Mouse (Mus musculus) heart, adult 2 months (tissue): ENCODE data around the gene Nme3. TPM values are rescaled to one million over a fixed set of nuclear protein-coding genes. Genes with fewer than 3 reads are reported as not detected.

Source experiments
- DNase-seq, 2 experiments: peaks; one replicate each; pipeline ENCODE4 v3.0.0; 2021
- H3K27ac ChIP-seq: fragments of 200-600 bp; 2 replicates; pipeline ENCODE4 v1.8.1; 2022
- H3K27me3 ChIP-seq: fragments of 200-500 bp; 2 replicates; pipeline ENCODE4 v1.6.1; 2012; ENCODE audit warnings: mild to moderate bottlenecking, low read length, inconsistent platforms, mixed read lengths; ENCODE audit not compliant: control insufficient read depth, insufficient read depth
- H3K36me3 ChIP-seq: fragments of 200-500 bp; 2 replicates; pipeline ENCODE4 v1.6.1; 2012; ENCODE audit warnings: low read length, inconsistent platforms; ENCODE audit not compliant: control insufficient read depth, insufficient read depth
- H3K4me1 ChIP-seq: fragments of 200-500 bp; 2 replicates; pipeline ENCODE4 v1.6.1; 2011; ENCODE audit warnings: low read length; ENCODE audit not compliant: control insufficient read depth, insufficient read depth
- H3K4me3 ChIP-seq: fragments of 200-600 bp; 2 replicates; pipeline ENCODE4 v1.8.1; 2022
- H3K79me2 ChIP-seq: fragments of 200-500 bp; replicated peaks from 2 replicates; pipeline ENCODE4 v1.6.1; 2012; ENCODE audit warnings: mild to moderate bottlenecking, inconsistent platforms, low read length, moderate library complexity, mixed read lengths; ENCODE audit not compliant: control insufficient read depth, insufficient read depth
- H3K9ac ChIP-seq: fragments of 200-500 bp; 2 replicates; pipeline ENCODE4 v1.6.1; 2012; ENCODE audit warnings: low read depth, mild to moderate bottlenecking, control low read depth, inconsistent platforms, low read length, mixed read lengths
- CTCF ChIP-seq: fragments of 200-600 bp; IDR thresholded peaks from 2 replicates; pipeline ENCODE4 v1.8.1; 2022; ENCODE audit warnings: antibody characterized with exemption, mild to moderate bottlenecking, moderate library complexity
- EP300 ChIP-seq: fragments of 200-500 bp; IDR thresholded peaks from 2 replicates; pipeline ENCODE4 v1.6.1; 2011; ENCODE audit warnings: low read depth, low read length, control low read depth; ENCODE audit not compliant: insufficient read depth
- POLR2A ChIP-seq: fragments of 200-500 bp; IDR thresholded peaks from 2 replicates; pipeline ENCODE4 v1.6.1; 2011; ENCODE audit warnings: mild to moderate bottlenecking, low read depth, low read length, control low read depth; ENCODE audit not compliant: insufficient read depth
- WGBS: fragments of 180-500 bp; shearing (Covaris S2); methylation state at CpG from one replicate; pipeline ENCODE4 v1.1.7; 2018; 5-methylcytosine and 5-hydroxymethylcytosine counted together
- intact Hi-C: fragments of 180-260 bp; cut with DNase I; formaldehyde crosslinking; loops from one replicate; pipeline ENCODE4 v1.15.1; 2025
- polyA plus RNA-seq: library from polyadenylated mRNA; depleted of rRNA; stranded (reverse); fragments of >200 nt; gene quantifications from 2 replicates; pipeline ENCODE4 v1.2.3, GENCODE M21; 2012
- total RNA-seq, 2 experiments: library from RNA; stranded (reverse); gene quantifications; 2 replicates each; pipeline ENCODE4 v1.2.3; 2021

Gene Nme3
- total and polyA plus RNA-seq, 3 experiments = 30.7 to 46.4 (median 37.7) TPM

- Histone ChIP-seq H3K9ac (peak within 1 kb of the TSS; percentile 94), H3K4me3 (peak within 1 kb of the TSS; percentile 93), H3K27ac (peak within 1 kb of the TSS; percentile 92), H3K36me3 (no peaks in the 10 kb centered on the region), H3K4me1 (peaks cover 3% of the 10 kb centered on the region), H3K27me3 (no peaks in the 10 kb centered on the region), H3K79me2 (no peaks in the 10 kb centered on the region)
- under 1% methylated on average over 62 of the region's 62 CpGs for WGBS
- TF ChIP-seq POLR2A = peak; percentile 82
- TF ChIP-seq EP300 = peak; percentile 72; the same call in 1 of the 2 replicates
- no peak for TF ChIP-seq CTCF
- intact Hi-C loops = no loop called here
- peak; percentile 86 to 88 for DNase-seq
Measured at GRCm38 (mm10) chr17:24894995-24895547, 1.2 kb upstream of the Nme3 start, which contains the start of the genes Eme2 and Mrps34. Gene Eme2, minus strand, starts transcription at chr17:24895087. Gene Mrps34, plus strand, starts transcription at chr17:24895116.

GRCm38 (mm10) chr17:24895571-24896240 is 594 bp upstream of the Nme3 start:
- peak overlapping the region; percentile 92 for H3K27ac ChIP-seq
- WGBS = 8% methylated on average over 23 of the region's 23 CpGs
- peak overlapping the region; percentile 94 for H3K9ac ChIP-seq
- no peaks in the 10 kb centered on the region for H3K79me2 ChIP-seq
- no peak for DNase-seq
- H3K36me3 ChIP-seq = no peaks in the 10 kb centered on the region
- peak overlapping the region; percentile 93 for H3K4me3 ChIP-seq
- TF ChIP-seq CTCF = no peak
- no peak for TF ChIP-seq POLR2A
- no peak for TF ChIP-seq EP300
- H3K27me3 ChIP-seq = no peaks in the 10 kb centered on the region
- H3K4me1 ChIP-seq = peaks cover 3% of the 10 kb centered on the region
- intact Hi-C loops = no loop called here

- TF ChIP-seq EP300 = 0 out of 2 replicates have a peak, but pooled peaks have one; percentile 13
- no peak for TF ChIP-seq CTCF
- Histone ChIP-seq H3K9ac (peak overlapping the region; percentile 71), H3K79me2 (no peaks in the 10 kb centered on the region), H3K4me1 (peaks cover 3% of the 10 kb centered on the region), H3K27ac (peak overlapping the region; percentile 92), H3K4me3 (peak overlapping the region; percentile 93), H3K27me3 (no peaks in the 10 kb centered on the region), H3K36me3 (no peaks in the 10 kb centered on the region)
- DNase-seq = no peak
- 51% methylated on average over 11 of the region's 11 CpGs for WGBS
- intact Hi-C loops = no loop called here
Measured at GRCm38 (mm10) chr17:24896993-24897269, 631 bp downstream of the Nme3 start.

- no peaks in the 10 kb centered on the region for H3K79me2 ChIP-seq
- TF ChIP-seq EP300 = no peak
- no peak for TF ChIP-seq POLR2A
- no peak for TF ChIP-seq CTCF
- H3K27me3 ChIP-seq = no peaks in the 10 kb centered on the region
- H3K36me3 ChIP-seq = no peaks in the 10 kb centered on the region
- H3K9ac ChIP-seq = no peak overlapping the region
- H3K4me3 ChIP-seq = no peak overlapping the region
- WGBS = 86% methylated on average over 4 of the region's 4 CpGs
- intact Hi-C loops = no loop called here
- DNase-seq = no peak
- peaks cover 3% of the 10 kb centered on the region for H3K4me1 ChIP-seq
- no peak overlapping the region for H3K27ac ChIP-seq
Measured at GRCm38 (mm10) chr17:24897600-24897999, 1.3 kb downstream of the Nme3 start.

- H3K36me3 ChIP-seq = no peaks in the 10 kb centered on the region
- H3K79me2 ChIP-seq = no peaks in the 10 kb centered on the region
- H3K4me1 ChIP-seq = peaks cover 3% of the 10 kb centered on the region
- no peak overlapping the region for H3K9ac ChIP-seq
- peak overlapping the region; percentile 46 for H3K27ac ChIP-seq
- no peaks in the 10 kb centered on the region for H3K27me3 ChIP-seq
- no peak overlapping the region for H3K4me3 ChIP-seq
- intact Hi-C loops = no loop called here
- TF ChIP-seq EP300 = no peak
- no peak for TF ChIP-seq POLR2A
- TF ChIP-seq CTCF = no peak
- WGBS = 84% methylated on average over 4 of the region's 4 CpGs
- DNase-seq = peak in 1 of 2 experiments; percentile 33
Measured at GRCm38 (mm10) chr17:24898041-24898854, 1.9 kb downstream of the Nme3 start.

GRCm38 (mm10) chr17:24899153-24899552 is 2.9 kb downstream of the Nme3 start:
- H3K27me3 ChIP-seq = no peaks in the 10 kb centered on the region
- DNase-seq = peak; percentile 46 to 70
- H3K79me2 ChIP-seq = no peaks in the 10 kb centered on the region
- H3K36me3 ChIP-seq = no peaks in the 10 kb centered on the region
- no peak overlapping the region for H3K4me3 ChIP-seq
- no peak overlapping the region for H3K9ac ChIP-seq
- H3K27ac ChIP-seq = peak overlapping the region; percentile 46
- TF ChIP-seq CTCF (peak; percentile 7; the same call in 1 of the 2 replicates), EP300 (peak; percentile 48; the same call in 1 of the 2 replicates), POLR2A (no peak)
- H3K4me1 ChIP-seq = peaks cover 3% of the 10 kb centered on the region
- WGBS = 56% methylated on average over 5 of the region's 5 CpGs
- intact Hi-C loops = no loop called here
